Mouse (Mus musculus): ENCODE results near the gene Mcf2l. TPM values are rescaled to one million over a fixed set of nuclear protein-coding genes. Genes with fewer than 3 reads are reported as not detected.
A peak's percentile ranks its signal among the peaks of the same experiment; 100 is the strongest.

Gene Mcf2l
- polyA plus RNA-seq (2015; fragmentation: Nextera tagmentation; extraction: Ambion mirVana), result 12.9 and 16.8 TPM in 2 replicates

- H3K27ac ChIP-seq (ENCODE audit: low read length), result no peak within 1 kb of the TSS
- H3K36me3 ChIP-seq (ENCODE audit: insufficient read depth, low read length), result no peaks in the 10 kb centered on the region
- H3K4me1 ChIP-seq (ENCODE audit: insufficient read depth, low read depth, low read length), result peaks cover 4% of the 10 kb centered on the region; the same call in 1 of the 2 replicates
- peak; percentile 81 for ATAC-seq
- H3K4me2 ChIP-seq (replicated peaks; ENCODE audit: low read depth, low read length), result peak within 1 kb of the TSS; percentile 78
- H3K4me3 ChIP-seq (ENCODE audit: low read depth, low read length), result peak within 1 kb of the TSS; percentile 45
- no peaks in the 10 kb centered on the region for H3K27me3 ChIP-seq (replicated peaks; ENCODE audit: insufficient read depth, low read length)
- no peak within 1 kb of the TSS for H3K9ac ChIP-seq (replicated peaks; ENCODE audit: low read depth)
- 1% methylated on average over 28 of the region's 30 CpGs for WGBS
- TF ChIP-seq EP300 (IDR thresholded peaks at IDR 0.05) (no peak), CTCF (IDR thresholded peaks at IDR 0.05) (0 out of 2 replicates have a peak, but pooled peaks have one; percentile 1)
- DNase-seq (ENCODE audit: low spot score), result peak; percentile 79
- no peaks in the 10 kb centered on the region for H3K9me3 ChIP-seq (ENCODE audit: low read length)
Measured at GRCm38 (mm10) chr8:12873357-12874046, at the start of gene Mcf2l. TSS of gene Mcf2l (plus strand) at chr8:12873806.

- WGBS, result 54% methylated on average over 10 of the region's 10 CpGs
- Histone ChIP-seq H3K4me2 (replicated peaks; ENCODE audit: low read depth, low read length) (no peak overlapping the region), H3K36me3 (ENCODE audit: insufficient read depth, low read length) (peaks cover 57% of the 10 kb centered on the region)
Measured at GRCm38 (mm10) chr8:12824562-12824961, 49.0 kb upstream of the Mcf2l start.

GRCm38 (mm10) chr8:12825236-12825635, 48.4 kb upstream of the Mcf2l start:
- peak overlapping the region; percentile 69 for H3K27ac ChIP-seq (ENCODE audit: low read length)
- WGBS, result 46% methylated on average over 6 of the region's 6 CpGs
- H3K9me3 ChIP-seq (ENCODE audit: low read length), result no peaks in the 10 kb centered on the region
- no peaks in the 10 kb centered on the region for H3K27me3 ChIP-seq (replicated peaks; ENCODE audit: insufficient read depth, low read length)
- H3K4me2 ChIP-seq (replicated peaks; ENCODE audit: low read depth, low read length), result no peak overlapping the region
- H3K9ac ChIP-seq (replicated peaks; ENCODE audit: low read depth), result no peak overlapping the region
- DNase-seq (ENCODE audit: low spot score), result no peak
- peaks cover 57% of the 10 kb centered on the region for H3K36me3 ChIP-seq (ENCODE audit: insufficient read depth, low read length)
- TF ChIP-seq CTCF (IDR thresholded peaks at IDR 0.05) (no peak), EP300 (IDR thresholded peaks at IDR 0.05) (no peak)
- H3K4me3 ChIP-seq (ENCODE audit: low read depth, low read length), result no peak overlapping the region
- peak; percentile 29 for ATAC-seq
- H3K4me1 ChIP-seq (ENCODE audit: insufficient read depth, low read depth, low read length), result peaks cover 6% of the 10 kb centered on the region

More at GRCm38 (mm10) chr8:12824562-12824961, 49.0 kb upstream of the Mcf2l start:
- Histone ChIP-seq H3K4me1 (ENCODE audit: insufficient read depth, low read depth, low read length) (peaks cover 6% of the 10 kb centered on the region), H3K27me3 (replicated peaks; ENCODE audit: insufficient read depth, low read length) (no peaks in the 10 kb centered on the region), H3K9me3 (ENCODE audit: low read length) (no peaks in the 10 kb centered on the region), H3K27ac (ENCODE audit: low read length) (no peak overlapping the region), H3K9ac (replicated peaks; ENCODE audit: low read depth) (no peak overlapping the region), H3K4me3 (ENCODE audit: low read depth, low read length) (no peak overlapping the region)
- ATAC-seq, result peak; percentile 25
- TF ChIP-seq EP300 (IDR thresholded peaks at IDR 0.05), result no peak
- TF ChIP-seq CTCF (IDR thresholded peaks at IDR 0.05), result peak; percentile 54
- DNase-seq (ENCODE audit: low spot score), result peak; percentile 31

- WGBS, result 44% methylated on average over 8 of the region's 8 CpGs
- Histone ChIP-seq H3K4me1 (ENCODE audit: insufficient read depth, low read depth, low read length) (peaks cover 6% of the 10 kb centered on the region), H3K9me3 (ENCODE audit: low read length) (no peaks in the 10 kb centered on the region), H3K4me2 (replicated peaks; ENCODE audit: low read depth, low read length) (no peak overlapping the region), H3K9ac (replicated peaks; ENCODE audit: low read depth) (no peak overlapping the region), H3K27ac (ENCODE audit: low read length) (peak overlapping the region; percentile 69), H3K27me3 (replicated peaks; ENCODE audit: insufficient read depth, low read length) (no peaks in the 10 kb centered on the region), H3K4me3 (ENCODE audit: low read depth, low read length) (no peak overlapping the region), H3K36me3 (ENCODE audit: insufficient read depth, low read length) (peaks cover 58% of the 10 kb centered on the region)
- TF ChIP-seq CTCF (IDR thresholded peaks at IDR 0.05) (no peak), EP300 (IDR thresholded peaks at IDR 0.05) (peak; percentile 90)
- peak; percentile 83 for ATAC-seq
- DNase-seq (ENCODE audit: low spot score), result peak; percentile 88
Measured at GRCm38 (mm10) chr8:12825686-12826237, 47.8 kb upstream of the Mcf2l start.

GRCm38 (mm10) chr8:12827124-12827523, 46.5 kb upstream of the Mcf2l start:
- no peaks in the 10 kb centered on the region for H3K27me3 ChIP-seq (replicated peaks; ENCODE audit: insufficient read depth, low read length)
- H3K4me1 ChIP-seq (ENCODE audit: insufficient read depth, low read depth, low read length), result peaks cover 6% of the 10 kb centered on the region
- 89% methylated on average over 9 of the region's 9 CpGs for WGBS
- TF ChIP-seq CTCF (IDR thresholded peaks at IDR 0.05) (no peak), EP300 (IDR thresholded peaks at IDR 0.05) (no peak)
- peaks cover 58% of the 10 kb centered on the region for H3K36me3 ChIP-seq (ENCODE audit: insufficient read depth, low read length)
- no peak overlapping the region for H3K27ac ChIP-seq (ENCODE audit: low read length)
- DNase-seq (ENCODE audit: low spot score) (no peak), ATAC-seq (no peak)
- H3K4me3 ChIP-seq (ENCODE audit: low read depth, low read length), result no peak overlapping the region
- H3K9me3 ChIP-seq (ENCODE audit: low read length), result no peaks in the 10 kb centered on the region
- H3K9ac ChIP-seq (replicated peaks; ENCODE audit: low read depth), result no peak overlapping the region
- no peak overlapping the region for H3K4me2 ChIP-seq (replicated peaks; ENCODE audit: low read depth, low read length)

GRCm38 (mm10) chr8:12828298-12828697, 45.3 kb upstream of the Mcf2l start:
- no peak for TF ChIP-seq EP300 (IDR thresholded peaks at IDR 0.05)
- no peak for TF ChIP-seq CTCF (IDR thresholded peaks at IDR 0.05)
- Histone ChIP-seq H3K4me1 (ENCODE audit: insufficient read depth, low read depth, low read length) (peaks cover 6% of the 10 kb centered on the region), H3K36me3 (ENCODE audit: insufficient read depth, low read length) (peaks cover 52% of the 10 kb centered on the region), H3K27me3 (replicated peaks; ENCODE audit: insufficient read depth, low read length) (no peaks in the 10 kb centered on the region), H3K27ac (ENCODE audit: low read length) (no peak overlapping the region), H3K4me2 (replicated peaks; ENCODE audit: low read depth, low read length) (no peak overlapping the region), H3K9ac (replicated peaks; ENCODE audit: low read depth) (no peak overlapping the region), H3K4me3 (ENCODE audit: low read depth, low read length) (no peak overlapping the region), H3K9me3 (ENCODE audit: low read length) (no peaks in the 10 kb centered on the region)
- DNase-seq (ENCODE audit: low spot score) (no peak), ATAC-seq (no peak)
- WGBS, result 57% methylated on average over 6 of the region's 6 CpGs

All from lung, postnatal 0 days (tissue).